Mouse (Mus musculus): ENCODE measurements around the gene Mlh3. TPM values are rescaled to one million over a fixed set of nuclear protein-coding genes. Genes with fewer than 3 reads are reported as not detected.

The Mlh3 gene
- total and polyA plus RNA-seq, 3 experiments, result 7.8 to 9.8 (median 8.3) TPM

DNA sequence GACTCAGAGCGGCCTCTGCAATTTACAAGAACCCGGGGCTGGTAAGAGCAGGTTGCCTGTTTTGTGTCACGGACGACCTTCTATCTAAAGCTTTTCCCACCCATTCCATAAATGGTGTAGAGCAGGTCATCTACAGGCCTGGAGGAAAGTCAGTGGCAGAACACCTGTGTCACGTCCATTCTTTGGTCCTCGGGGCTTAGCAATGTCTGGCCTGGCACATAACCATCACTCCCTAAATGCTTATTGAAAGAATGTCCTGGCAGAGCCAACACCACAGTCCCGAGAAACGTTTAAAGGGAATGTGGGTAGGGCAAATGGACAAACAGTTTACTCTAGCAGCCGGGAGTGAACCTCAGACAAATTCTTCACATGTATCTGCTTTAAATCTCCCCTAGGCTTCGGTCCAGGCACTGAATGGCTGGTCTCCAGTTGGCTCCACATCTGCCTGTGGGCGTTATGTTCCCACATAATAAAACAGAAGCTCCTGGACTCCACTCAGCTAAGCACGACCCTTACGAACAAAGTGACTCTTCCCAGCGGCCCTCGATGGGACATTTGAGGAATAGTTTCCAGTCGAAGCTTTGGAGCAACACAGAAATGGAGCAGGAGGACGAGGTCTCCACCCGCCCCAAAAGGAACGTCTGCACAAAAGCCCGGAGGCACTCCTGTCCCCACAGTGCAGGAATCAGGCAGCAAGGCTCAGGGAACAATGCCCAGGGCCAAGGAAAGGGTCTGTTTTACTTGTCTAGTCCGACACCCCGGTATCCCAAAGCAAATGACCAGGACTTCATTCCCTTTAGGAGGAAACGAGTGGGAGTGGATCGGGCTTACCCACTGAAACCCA, 19.0 kb upstream of the Mlh3 start:
- no peaks in the 10 kb centered on the region for H3K79me2 ChIP-seq (replicated peaks; ENCODE audit: control insufficient read depth, extremely low read depth, insufficient read depth, poor library complexity, severe bottlenecking)
- H3K9ac ChIP-seq (ENCODE audit: insufficient read depth, low read depth), result no peak overlapping the region
- H3K9me3 ChIP-seq (replicated peaks; ENCODE audit: low read length), result peaks cover 12% of the 10 kb centered on the region
- TF ChIP-seq HCFC1 (IDR thresholded peaks at IDR 0.05; ENCODE audit: low read depth, low read length) (no peak), NRF1 (IDR thresholded peaks at IDR 0.05; ENCODE audit: low read depth, low read length) (no peak), CHD1 (IDR thresholded peaks at IDR 0.05; ENCODE audit: low read depth, low read length) (no peak), ZKSCAN1 (IDR thresholded peaks at IDR 0.05; ENCODE audit: borderline replicate concordance, low read depth, low read length) (no peak), IRF4 (IDR thresholded peaks at IDR 0.05; ENCODE audit: low read depth, low read length) (no peak), KAT2A (IDR thresholded peaks at IDR 0.05; ENCODE audit: insufficient replicate concordance, low read length) (no peak), CHD2 (IDR thresholded peaks at IDR 0.05; ENCODE audit: low read length) (no peak), MAX (IDR thresholded peaks at IDR 0.05; ENCODE audit: low read length) (no peak), CTCF (conservative IDR thresholded peaks at IDR 0.05 in 1 of 2, IDR thresholded peaks at IDR 0.05 in 1 of 2; ENCODE audit: low read depth in 2 of 2, low read length in 2 of 2) (no peak), RAD21 (IDR thresholded peaks at IDR 0.05; ENCODE audit: low read depth, low read length) (no peak), USF1 (IDR thresholded peaks at IDR 0.05; ENCODE audit: low read depth, low read length) (no peak), JUND (conservative IDR thresholded peaks at IDR 0.05; ENCODE audit: low read depth, low read length) (no peak), E2F4 (IDR thresholded peaks at IDR 0.05; ENCODE audit: insufficient replicate concordance, low read depth, low read length) (no peak), MEF2A (IDR thresholded peaks at IDR 0.05; ENCODE audit: borderline replicate concordance, low read depth, low read length) (no peak)
- no peaks in the 10 kb centered on the region for H3K36me3 ChIP-seq (replicated peaks in 1 of 2; ENCODE audit: control insufficient read depth in 1 of 2, insufficient read depth in 1 of 2, low read length in 1 of 2)
- no peak overlapping the region for H3K4me3 ChIP-seq (replicated peaks in 1 of 3; ENCODE audit: low read depth in 2 of 3, low read length in 2 of 3, poor library complexity in 1 of 3)
- H3K4me2 ChIP-seq (ENCODE audit: insufficient read depth, low read depth, poor library complexity, severe bottlenecking), result peak overlapping the region; percentile 70; the same call in 1 of the 2 replicates
- in situ Hi-C loops (cut with MboI; ENCODE audit: low pct_ligation_motif_present, low pct_unique_long_range_greater_than_20kb, low sequenced_read_pairs) (no loop called here), dilution Hi-C loops (cut with MboI; ENCODE audit: extremely low pct_ligation_motif_present, extremely low pct_unique_long_range_greater_than_20kb, low sequenced_read_pairs) (no loop called here)
- H3K4me1 ChIP-seq (ENCODE audit: control insufficient read depth in 1 of 2, insufficient read depth in 2 of 2), result peaks cover 7 to 34% of the 10 kb centered on the region in 2 experiments; a peak in 3 of 4 replicates
- H3K27me3 ChIP-seq (replicated peaks), result peaks cover 13% of the 10 kb centered on the region
- H3K27ac ChIP-seq (ENCODE audit: insufficient read depth, low read depth), result peak overlapping the region; percentile 57; the same call in 1 of the 2 replicates
- no peak for DNase-seq (ENCODE audit: extremely low read depth)

DNA sequence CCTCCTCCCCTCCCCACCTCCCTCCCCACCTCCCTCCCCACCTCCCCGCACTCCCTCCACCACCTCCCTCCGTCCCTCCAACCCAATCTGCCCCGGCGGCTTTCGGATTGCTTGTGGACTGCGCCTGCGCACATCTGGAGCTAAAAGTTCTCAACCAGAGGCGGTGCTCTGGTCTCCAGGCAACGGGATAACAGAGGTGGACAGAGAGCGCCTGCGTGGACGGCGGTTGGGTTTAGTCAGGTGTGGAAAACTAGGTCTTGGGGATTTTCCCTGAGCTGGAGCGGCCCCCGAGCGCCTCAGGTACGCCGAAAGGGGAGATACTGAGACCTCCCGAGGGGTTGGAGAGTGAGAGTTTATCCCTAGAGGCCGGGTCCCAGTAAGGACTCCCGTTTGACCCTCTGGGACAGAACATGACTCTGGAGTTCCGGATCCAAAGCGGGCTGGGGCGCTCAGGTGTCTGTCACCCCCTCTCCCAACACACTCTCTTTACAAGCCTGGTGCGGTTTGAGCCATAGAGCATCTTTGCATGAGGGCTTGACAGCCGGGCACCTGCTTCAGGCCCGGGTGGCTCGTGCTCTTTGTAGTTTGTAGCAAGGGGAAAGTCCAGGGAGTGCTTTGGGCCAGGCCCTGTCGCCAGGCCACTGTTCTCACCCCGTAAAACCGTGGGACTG, 18.2 kb upstream of the Mlh3 start, which contains the start of gene Zc2hc1c:
TSS of gene Zc2hc1c (plus strand) at position 106 of the 671 bp plus-strand sequence.
- in situ Hi-C loops (cut with MboI; ENCODE audit: low pct_ligation_motif_present, low pct_unique_long_range_greater_than_20kb, low sequenced_read_pairs), result no loop called here
- peak; percentile 94 for DNase-seq (ENCODE audit: extremely low read depth)
- H3K27ac ChIP-seq (ENCODE audit: insufficient read depth, low read depth), result peak within 1 kb of the TSS; percentile 57; the same call in 1 of the 2 replicates
- TF ChIP-seq JUND (conservative IDR thresholded peaks at IDR 0.05; ENCODE audit: low read depth, low read length), result no peak
- no peak for TF ChIP-seq ZC3H11A (IDR thresholded peaks at IDR 0.05; ENCODE audit: low read depth, low read length)
- no peak for TF ChIP-seq ZMIZ1 (IDR thresholded peaks at IDR 0.05; ENCODE audit: low read depth, low read length)
- TF ChIP-seq NELFE (IDR thresholded peaks at IDR 0.05; ENCODE audit: low read depth, low read length), result no peak
- no peak for TF ChIP-seq E2F4 (IDR thresholded peaks at IDR 0.05; ENCODE audit: insufficient replicate concordance, low read depth, low read length)
- 0 out of 2 replicates have a peak, but pooled peaks have one; percentile 17 for TF ChIP-seq SMC3 (IDR thresholded peaks at IDR 0.05; ENCODE audit: low read depth, low read length)
- peak; percentile 88 for TF ChIP-seq SIN3A (IDR thresholded peaks at IDR 0.05; ENCODE audit: low read length)
- TF ChIP-seq USF2 (conservative IDR thresholded peaks at IDR 0.05; ENCODE audit: low read depth, low read length), result no peak
- TF ChIP-seq ETS1 (conservative IDR thresholded peaks at IDR 0.05; ENCODE audit: low read depth, low read length), result peak; percentile 70
- no peak for TF ChIP-seq GABPA (IDR thresholded peaks at IDR 0.05; ENCODE audit: insufficient replicate concordance, low read depth, low read length)
- TF ChIP-seq USF1 (IDR thresholded peaks at IDR 0.05; ENCODE audit: low read depth, low read length), result no peak
- no peak for TF ChIP-seq RAD21 (IDR thresholded peaks at IDR 0.05; ENCODE audit: low read depth, low read length)
- peak; percentile 22; the same call in 1 of the 2 replicates for TF ChIP-seq ELF1 (IDR thresholded peaks at IDR 0.05; ENCODE audit: low read depth, low read length)
- peak; percentile 87 for TF ChIP-seq RCOR1 (conservative IDR thresholded peaks at IDR 0.05; ENCODE audit: low read depth, low read length)
- peak; percentile 97 for TF ChIP-seq BHLHE40 (IDR thresholded peaks at IDR 0.05; ENCODE audit: low read depth, low read length)
- TF ChIP-seq ZNF384 (IDR thresholded peaks at IDR 0.05; ENCODE audit: low read depth, low read length), result no peak
- no peak for TF ChIP-seq CHD1 (IDR thresholded peaks at IDR 0.05; ENCODE audit: low read depth, low read length)
- peak; percentile 69; the same call in 1 of the 2 replicates for TF ChIP-seq MEF2A (IDR thresholded peaks at IDR 0.05; ENCODE audit: borderline replicate concordance, low read depth, low read length)
- TF ChIP-seq MYC (IDR thresholded peaks at IDR 0.05; ENCODE audit: low read depth, low read length), result peak; percentile 80
- no peak for TF ChIP-seq TBP (conservative IDR thresholded peaks at IDR 0.05; ENCODE audit: low read depth, low read length)

More for the DNA sequence above, 18.2 kb upstream of the Mlh3 start, which contains the start of gene Zc2hc1c:
- Histone ChIP-seq H3K36me3 (replicated peaks in 1 of 2; ENCODE audit: control insufficient read depth in 1 of 2, insufficient read depth in 1 of 2, low read length in 1 of 2) (no peaks in the 10 kb centered on the region), H3K9me3 (replicated peaks; ENCODE audit: low read length) (peaks cover 8% of the 10 kb centered on the region), H3K79me2 (replicated peaks; ENCODE audit: control insufficient read depth, extremely low read depth, insufficient read depth, poor library complexity, severe bottlenecking) (no peaks in the 10 kb centered on the region), H3K4me2 (ENCODE audit: insufficient read depth, low read depth, poor library complexity, severe bottlenecking) (peak within 1 kb of the TSS; percentile 77), H3K9ac (ENCODE audit: insufficient read depth, low read depth) (peak within 1 kb of the TSS; percentile 13; the same call in 1 of the 2 replicates), H3K4me1 (ENCODE audit: control insufficient read depth in 1 of 2, insufficient read depth in 2 of 2) (peaks cover 7 to 37% of the 10 kb centered on the region in 2 experiments; a peak in 3 of 4 replicates), H3K4me3 (replicated peaks in 1 of 3; ENCODE audit: low read depth in 2 of 3, low read length in 2 of 3, poor library complexity in 1 of 3) (peak within 1 kb of the TSS in 2 of 3 experiments; percentile 13 to 44), H3K27me3 (replicated peaks) (peaks cover 13% of the 10 kb centered on the region)
- dilution Hi-C loops (cut with MboI; ENCODE audit: extremely low pct_ligation_motif_present, extremely low pct_unique_long_range_greater_than_20kb, low sequenced_read_pairs), result no loop called here
